Mouse (Mus musculus) urinary bladder, postnatal 10 days (tissue): ENCODE measurements around the gene Cplx3.
A peak's percentile ranks its signal among the peaks of the same experiment; 100 is the strongest.

Source experiments
- DNase-seq: peaks from one replicate; pipeline ENCODE4 v3.0.0; 2022; ENCODE audit warnings: low spot score

The Cplx3 gene

GRCm38 (mm10) chr9:57601353-57601706 lies 4.8 kb downstream of the Cplx3 start:
- DNase-seq, result no peak

DNA sequence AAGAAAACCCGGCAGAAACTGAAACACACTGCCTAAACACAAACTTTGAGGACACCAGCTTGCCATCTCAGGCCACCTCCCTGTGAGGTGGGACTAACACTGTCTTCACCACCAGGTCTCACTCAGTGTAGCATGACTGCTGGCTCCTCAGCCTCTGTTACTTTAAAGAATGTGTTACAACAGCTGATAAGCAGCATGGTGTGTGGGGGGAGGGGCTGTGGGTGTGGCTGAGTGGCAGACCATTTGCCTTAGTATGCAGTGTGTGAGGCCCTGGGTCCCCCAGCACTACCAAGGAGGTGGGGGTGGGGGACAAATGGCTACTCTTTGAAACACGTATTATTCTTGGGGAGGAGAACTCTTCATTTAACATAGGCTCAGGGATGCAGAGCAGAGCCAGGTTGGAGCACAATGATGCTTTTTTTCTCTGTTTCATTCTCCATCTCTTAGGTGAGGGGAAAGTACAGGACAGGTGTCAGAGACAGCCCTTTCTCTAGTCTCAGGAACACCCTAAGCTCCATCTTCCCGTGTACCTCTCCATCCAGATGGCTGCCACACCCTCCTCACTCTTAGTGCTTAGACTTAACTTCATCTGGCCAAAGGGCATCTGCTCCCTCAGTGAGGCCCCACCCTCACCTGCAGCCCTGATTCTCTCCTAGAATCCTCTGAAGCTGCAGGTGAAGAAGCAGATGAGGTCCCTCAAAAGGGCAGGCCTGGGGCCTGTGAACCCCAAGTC lies 5.3 kb downstream of the Cplx3 start:
- no peak for DNase-seq

DNA sequence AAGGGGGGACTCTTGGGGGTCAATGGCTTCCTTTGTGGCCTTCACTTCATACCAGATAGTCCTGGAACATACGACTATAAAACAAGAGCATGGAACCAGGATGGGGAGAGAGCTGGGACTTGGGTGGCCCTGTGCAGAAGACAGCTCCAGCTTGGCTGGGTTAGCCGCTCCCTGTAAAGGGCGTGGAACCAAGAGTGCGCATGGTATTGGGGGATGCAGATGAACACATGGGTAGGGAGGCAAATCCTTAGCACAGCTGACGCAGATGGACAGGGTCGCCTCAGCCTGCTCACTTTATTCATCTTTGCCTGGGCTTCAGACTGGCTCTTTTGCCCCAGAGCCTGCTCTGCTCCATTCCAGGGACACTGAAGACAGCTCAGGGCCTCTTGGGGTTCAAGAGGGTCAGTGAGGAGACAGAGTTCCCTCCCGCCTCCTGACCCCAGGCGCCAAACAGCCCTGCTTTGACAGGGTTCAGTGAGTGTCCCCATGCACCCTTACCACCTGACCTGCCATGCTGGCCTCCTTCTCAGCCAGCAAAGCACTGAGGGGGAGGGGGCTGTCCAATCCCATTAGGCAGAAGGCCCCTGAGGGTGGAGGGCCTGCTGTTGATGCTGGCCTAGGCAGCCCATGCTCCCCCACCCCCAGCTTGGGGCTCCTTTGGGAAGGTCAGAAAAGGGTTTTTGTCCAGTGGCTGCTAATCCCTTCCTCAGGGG lies 7.1 kb downstream of the Cplx3 start:
- no peak for DNase-seq

GRCm38 (mm10) chr9:57597929-57598382 lies 8.1 kb downstream of the Cplx3 start:
- DNase-seq, result no peak

DNA sequence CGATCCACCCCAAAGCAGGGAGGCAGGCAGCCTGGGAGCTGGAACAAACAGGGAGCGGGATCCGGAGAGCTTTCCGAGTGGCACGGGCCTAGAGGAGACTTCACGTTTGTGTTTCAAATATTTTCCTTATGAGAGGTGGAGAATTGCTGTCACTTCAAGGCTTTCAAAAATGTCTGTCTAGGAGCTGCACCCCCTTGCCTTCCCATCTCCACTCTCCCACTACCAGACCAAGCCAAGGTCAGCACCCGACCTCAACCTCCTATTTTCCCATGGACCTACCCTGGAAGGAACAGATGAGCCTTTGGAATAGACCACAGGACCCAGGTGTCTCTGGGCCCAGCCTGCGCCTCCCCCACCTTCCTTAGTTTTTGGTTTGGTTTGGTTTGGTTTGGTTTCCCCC lies 8.8 kb downstream of the Cplx3 start:
- no peak for DNase-seq

GRCm38 (mm10) chr9:57594174-57594509 lies 11.9 kb downstream of the Cplx3 start:
- no peak for DNase-seq

DNA sequence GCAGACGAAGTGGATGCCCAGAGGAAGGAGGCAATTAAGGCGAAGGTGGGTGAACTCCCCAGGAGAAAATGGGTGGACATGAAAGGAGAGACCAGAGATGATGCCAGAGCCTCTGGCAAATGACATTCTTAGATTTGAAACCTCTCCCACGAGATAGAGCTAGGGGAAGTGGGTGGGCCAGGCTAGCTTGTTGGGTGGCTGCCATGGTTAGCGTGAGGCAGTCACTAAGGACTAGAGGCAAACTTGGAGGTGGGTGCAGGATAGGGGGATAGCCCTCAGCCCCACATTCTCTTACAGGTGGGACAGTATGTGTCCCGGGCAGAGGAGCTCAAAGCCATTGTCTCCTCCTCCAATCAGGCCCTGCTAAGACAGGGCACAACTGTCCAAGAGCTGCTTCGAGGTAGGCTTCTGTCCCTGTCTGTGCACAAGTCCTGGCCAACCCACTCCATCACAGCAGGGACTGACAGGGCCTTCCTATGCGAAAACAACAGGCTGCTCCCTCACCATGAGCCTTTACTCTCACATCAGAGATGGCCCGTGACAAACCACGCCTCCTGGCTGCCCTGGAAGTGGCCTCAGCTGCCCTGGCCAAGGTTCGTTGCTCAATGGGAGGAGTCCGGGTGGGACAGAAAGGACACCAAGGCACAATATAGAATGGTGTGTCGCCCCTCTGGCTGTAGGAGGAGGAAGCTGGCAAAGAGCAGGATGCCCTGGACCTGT lies 12.5 kb downstream of the Cplx3 start:
- DNase-seq, result no peak

DNA sequence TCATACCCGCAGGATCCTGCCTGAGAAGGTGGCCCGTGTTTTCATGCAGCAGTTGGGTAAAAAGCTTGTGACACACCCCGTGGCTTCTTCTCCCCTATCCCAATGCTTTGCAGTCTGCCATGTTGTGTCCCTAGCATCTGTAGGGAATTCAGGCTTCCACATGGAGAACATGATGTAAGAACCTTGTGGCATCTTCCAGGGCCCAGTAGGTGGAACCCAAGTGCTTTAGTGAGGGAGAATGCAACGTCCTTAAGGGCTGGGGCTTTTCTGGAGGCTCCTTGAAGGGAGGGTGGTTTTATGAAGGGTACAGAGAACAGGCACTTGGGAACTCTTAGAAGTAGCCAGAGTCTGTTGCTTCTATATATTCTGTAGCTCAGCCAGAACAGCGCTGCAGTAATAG lies 15.4 kb downstream of the Cplx3 start:
- no peak for DNase-seq

DNA sequence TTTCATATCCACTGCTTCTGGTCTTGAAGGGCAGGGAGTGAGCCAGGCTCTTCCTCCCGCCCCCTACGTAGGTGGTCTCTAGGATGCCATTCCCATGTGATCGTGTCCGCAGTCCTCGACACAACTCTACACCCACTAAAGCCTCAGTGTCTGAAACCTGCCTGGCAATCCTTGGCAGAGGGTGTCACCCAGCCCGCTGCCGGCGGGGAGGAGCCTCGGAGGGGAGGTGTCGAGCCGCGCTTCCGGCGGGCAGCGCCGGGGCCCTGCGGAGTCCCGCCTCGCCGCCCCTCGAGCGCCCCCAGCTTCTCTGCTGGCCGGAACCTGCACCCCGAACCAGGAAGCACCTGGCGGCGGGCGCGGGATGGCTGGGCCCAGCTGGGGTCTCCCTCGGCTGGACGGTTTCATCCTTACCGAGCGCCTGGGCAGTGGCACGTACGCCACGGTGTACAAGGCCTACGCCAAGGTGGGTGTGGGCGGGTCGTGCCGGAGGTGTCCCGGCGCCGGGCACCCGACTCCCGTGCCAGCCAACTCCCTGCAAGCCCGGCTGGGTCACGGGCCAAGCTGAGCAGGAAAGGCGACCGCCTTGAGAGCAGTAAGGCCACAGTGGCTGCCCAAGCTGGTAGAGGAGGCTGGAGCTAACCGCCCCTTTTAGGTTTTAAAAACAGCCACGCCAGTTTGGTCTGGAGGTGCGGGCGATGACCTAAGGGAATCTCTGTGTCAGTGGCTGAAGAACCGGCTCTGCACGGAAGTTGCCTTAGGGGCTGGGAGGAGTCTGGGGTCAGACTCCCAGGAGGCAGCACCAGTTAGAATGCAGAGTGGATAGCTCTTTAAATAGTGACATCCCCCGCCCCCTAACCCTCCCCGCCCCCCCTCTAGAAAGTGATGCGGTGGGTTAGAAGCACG lies 16.6 kb downstream of the Cplx3 start, which contains the start of gene Ulk3:
Ulk3 (plus strand) TSS at position 229 of the 903 bp plus-strand sequence.
- DNase-seq, result peak; percentile 31

GRCm38 (mm10) chr9:57584991-57585390 lies 21.1 kb downstream of the Cplx3 start:
- DNase-seq, result no peak

GRCm38 (mm10) chr9:57577144-57577849 lies 28.8 kb downstream of the Cplx3 start:
- DNase-seq, result no peak

DNA sequence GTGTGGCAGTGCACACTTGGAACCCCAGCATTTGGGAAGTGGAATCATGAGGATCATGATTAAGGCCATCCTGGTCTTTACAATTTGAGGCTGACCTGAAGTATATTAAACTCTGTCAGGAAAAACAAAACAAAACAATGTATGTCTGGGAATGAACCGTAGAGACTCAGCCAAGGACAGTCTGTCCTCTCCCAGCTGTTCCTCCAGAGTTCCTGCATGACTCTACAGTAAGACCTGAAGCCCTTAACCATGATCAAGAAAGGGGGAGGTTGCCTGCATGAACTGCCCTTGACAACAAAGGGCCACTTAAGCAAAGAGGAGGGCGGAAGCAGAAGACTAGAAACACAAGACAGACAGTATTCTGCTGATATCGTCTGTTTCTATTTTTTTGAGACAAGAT lies 30.5 kb downstream of the Cplx3 start:
- no peak for DNase-seq

DNA sequence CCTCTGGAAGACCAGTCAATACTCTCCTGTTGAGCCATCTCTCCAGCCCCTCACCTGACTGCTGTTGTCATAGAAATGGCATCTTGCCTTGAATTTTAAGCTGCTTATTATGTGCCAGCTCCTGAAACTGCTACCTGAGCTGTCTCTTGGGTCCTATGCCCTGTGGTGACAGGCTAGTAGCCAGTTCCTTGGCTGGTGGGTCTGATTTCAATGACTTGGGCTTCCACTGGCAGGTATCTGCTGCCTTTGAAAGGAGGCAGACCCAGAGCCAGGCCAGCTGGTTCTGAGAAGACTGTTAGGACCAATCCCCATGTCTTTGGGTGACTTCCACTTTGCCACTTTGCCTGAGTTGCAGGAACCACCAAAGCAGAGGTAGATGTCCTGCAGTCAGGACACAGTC lies 31.7 kb downstream of the Cplx3 start:
- DNase-seq, result no peak

- DNase-seq, result no peak
These were observed 37.6 kb downstream of the Cplx3 start for GRCm38 (mm10) chr9:57568500-57568899.

- no peak for DNase-seq
These were observed 39.2 kb downstream of the Cplx3 start for GRCm38 (mm10) chr9:57566846-57567245.

GRCm38 (mm10) chr9:57565741-57566221 lies 40.3 kb downstream of the Cplx3 start:
- no peak for DNase-seq

- DNase-seq, result no peak
These were observed 41.5 kb downstream of the Cplx3 start for GRCm38 (mm10) chr9:57564609-57565008.

DNA sequence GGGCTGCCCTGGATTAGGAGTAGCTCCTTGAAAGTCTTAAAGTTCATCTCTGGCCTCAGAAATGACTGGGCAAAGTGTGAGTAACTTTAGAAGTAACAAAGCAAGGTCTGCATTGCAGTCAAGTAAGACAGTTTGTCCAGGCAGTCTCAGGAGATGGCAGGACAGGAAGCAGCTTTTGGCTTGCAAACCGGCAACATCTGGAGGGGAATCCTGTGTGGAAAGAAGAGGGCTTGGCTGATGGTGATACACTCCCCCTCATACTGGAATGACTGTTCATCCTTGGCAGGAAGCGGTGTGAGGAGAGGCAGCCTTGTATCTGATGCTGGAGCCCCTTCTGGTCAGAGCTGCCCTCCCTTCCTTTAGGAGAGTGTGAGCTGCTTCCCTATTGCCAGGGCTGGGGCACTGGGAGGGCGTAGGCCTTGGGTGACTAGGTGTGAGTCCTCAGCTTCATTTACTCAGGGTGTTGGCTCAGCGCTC lies 43.1 kb downstream of the Cplx3 start:
- DNase-seq, result no peak

DNA sequence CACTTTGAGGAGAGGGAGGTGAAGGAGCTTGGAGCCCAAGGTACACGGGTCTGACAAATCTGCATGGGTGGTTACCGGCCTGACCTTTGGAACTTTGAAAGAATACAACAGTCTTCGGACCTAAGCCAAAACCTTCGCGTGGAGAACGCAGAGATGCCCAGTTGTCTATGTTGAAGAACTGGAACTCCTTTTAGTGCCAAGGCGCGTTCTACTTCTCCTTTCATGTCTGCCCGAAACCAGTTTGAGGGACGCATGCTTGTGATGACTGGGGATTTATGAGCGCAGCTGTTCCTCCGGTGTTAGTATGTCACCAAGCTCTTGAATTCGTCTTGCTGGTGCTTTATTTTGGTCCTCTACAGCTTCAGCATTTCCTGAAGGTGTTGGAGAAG lies 44.4 kb downstream of the Cplx3 start:
- DNase-seq, result no peak

DNA sequence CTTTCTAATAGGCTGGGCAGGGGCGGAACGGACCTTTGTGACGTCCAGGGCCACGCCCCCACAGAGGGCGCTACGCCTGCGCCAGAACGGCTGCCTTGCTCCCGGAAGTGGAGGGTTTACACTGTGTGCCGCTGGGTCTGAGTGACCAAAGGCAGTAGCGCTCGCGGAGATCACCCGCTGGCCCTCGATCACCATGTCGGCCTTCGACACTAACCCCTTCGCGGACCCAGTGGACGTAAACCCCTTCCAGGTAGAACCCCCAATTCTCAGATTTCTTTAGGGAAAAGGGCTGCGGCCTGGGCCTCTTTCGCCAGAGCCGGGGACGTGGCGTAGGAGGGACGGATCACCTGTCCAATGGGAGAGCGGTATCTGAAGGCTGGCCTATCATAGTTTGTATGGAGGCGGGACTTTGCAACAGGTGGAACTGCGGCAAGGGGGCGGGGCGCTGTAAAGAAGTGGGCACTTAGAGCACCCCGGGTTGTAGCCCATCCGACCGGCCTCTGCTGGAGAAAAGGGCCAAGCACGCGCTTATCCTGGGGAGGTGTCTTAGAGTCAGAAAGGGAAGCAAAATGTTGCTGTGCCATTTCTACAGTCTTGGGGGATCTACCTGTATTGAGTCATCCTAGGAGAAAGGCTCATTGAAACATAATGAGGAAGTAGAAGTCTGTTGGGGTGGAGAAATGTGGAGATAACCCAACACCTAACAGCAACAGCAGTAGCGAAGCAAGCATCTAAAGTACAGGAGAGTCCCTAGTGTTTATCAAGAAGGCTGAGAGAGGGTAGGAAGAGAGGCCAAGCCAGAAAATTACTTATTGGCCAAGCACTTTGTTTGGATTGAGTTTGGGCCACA lies 45.0 kb downstream of the Cplx3 start, which contains the start of gene Scamp2:
Scamp2 (plus strand) TSS at position 83 of the 850 bp plus-strand sequence.
- peak; percentile 63 for DNase-seq
